Mouse (Mus musculus) granulocyte monocyte progenitor cell, adult 5-6 weeks (primary cell): ENCODE data around the gene Il1rap. TPM values are rescaled to one million over a fixed set of nuclear protein-coding genes. Genes with fewer than 3 reads are reported as not detected.

ENCODE experiments used
- ATAC-seq: replicated peaks from 2 replicates; pipeline ENCODE4 v1.8.0; 2016; ENCODE audit warnings: mild to moderate bottlenecking, moderate TSS enrichment, inconsistent platforms; ENCODE audit not compliant: poor library complexity, severe bottlenecking
- total RNA-seq, 2 experiments: library from RNA; stranded (forward) in 1 of 2; stranded (reverse) in 1 of 2; fragments of 200-712, 200-1000 nt in 1 of 2; fragments of >200 nt in 1 of 2; fragmentation: Nextera tagmentation in 1 of 2; gene quantifications; 2 replicates each; pipeline ENCODE4 v1.2.3; 2014 to 2017

Il1rap gene
- 12.0 and 12.8 TPM in 2 replicates for total RNA-seq (2014; fragmentation: Nextera tagmentation)
- 18.9 and 20.3 TPM in 2 replicates for total RNA-seq (2017)

- peak; percentile 95 for ATAC-seq
Measured at GRCm38 (mm10) chr16:26581048-26581912, at the start of gene Il1rap. Gene Il1rap (plus strand): TSS chr16:26581704.

- ATAC-seq, result no peak
Measured at GRCm38 (mm10) chr16:26532287-26532686, 49.2 kb upstream of the Il1rap start.

DNA sequence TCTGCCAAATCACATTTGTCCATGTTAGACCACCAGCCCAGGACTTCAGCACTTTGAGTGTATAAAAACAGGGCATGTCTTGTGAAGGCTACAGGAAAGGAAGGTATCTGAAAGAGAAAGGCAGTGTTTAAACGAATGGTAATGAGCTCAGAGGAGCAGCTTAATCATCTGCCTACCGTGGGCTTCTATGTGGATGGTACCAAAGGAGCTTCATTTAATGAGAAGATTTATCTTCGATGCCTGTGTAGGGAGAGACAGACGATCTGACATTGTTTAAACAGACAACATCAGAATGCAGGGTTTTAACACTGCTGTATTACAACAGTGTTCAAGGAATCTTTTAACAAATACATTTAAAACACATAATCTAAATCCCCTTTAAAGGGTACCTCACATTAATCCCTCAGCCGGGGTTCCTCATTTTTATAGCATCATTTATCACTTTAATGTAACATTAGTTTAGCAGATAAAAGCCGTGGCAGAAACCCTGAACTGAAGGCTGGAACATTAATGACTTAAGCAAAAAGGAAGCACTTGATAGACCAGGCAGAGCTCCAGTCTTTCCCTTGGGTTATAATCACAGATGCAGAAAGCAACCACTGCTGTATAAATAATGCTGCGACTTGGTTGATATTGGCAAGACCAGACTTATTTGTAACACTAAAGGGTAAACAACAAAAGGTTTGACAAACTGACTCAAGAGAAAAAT, 35.2 kb upstream of the Il1rap start:
- no peak for ATAC-seq

DNA sequence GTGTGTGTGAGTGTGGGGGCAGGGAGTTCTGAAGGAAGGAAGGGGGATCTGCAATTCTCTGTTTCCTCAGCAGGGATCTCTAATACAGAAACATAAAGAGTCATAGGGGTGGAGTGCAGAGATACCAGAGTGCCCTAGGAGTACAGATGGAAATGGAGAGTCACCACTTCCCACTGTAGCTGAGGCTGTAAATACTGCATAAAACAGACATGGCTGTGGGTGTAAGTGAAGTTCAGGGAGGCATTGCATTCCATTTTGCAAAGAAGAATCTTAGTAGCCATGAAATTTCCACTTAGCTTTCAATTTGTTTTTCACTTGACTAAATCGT, 34.7 kb upstream of the Il1rap start:
- no peak for ATAC-seq

DNA sequence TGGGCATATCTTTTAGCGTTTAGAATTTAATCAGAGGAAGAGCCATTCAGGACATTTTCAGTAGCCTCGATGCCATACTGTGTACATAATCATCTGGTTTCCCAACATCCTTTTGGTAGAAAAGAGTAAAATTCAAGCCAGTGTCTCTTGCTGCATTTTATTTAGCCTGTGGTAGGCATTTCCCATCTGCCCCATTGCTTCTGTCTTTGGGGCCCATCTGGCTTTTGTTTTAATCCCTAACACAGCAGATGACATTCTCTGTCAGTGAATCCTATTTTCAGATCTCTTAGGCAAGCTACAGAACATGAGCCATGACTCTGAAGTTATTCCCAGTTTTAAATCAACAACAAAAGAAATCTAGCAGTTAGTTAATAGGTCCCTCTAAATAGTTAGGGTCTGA, 32.3 kb upstream of the Il1rap start:
- ATAC-seq, result no peak

DNA sequence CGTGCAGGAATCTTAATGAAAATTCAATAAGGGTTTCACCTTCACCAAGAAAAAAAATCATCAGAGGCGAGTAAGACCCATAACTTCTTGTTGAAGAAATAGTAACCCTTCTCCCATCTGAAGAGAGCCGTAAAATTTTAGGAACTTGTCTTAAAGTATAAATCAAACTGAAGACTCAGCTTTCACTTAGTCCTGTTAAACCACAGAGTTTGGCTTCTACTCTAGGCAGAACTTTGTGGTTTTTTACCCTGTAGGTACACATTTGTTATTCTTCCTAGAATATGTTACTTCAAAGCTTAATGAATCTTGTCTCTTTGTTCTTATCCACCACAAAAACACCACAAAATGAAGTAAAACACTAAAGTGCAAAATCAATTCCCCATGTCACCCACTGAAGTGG, 29.3 kb upstream of the Il1rap start:
- ATAC-seq, result no peak

GRCm38 (mm10) chr16:26558797-26559196, 22.7 kb upstream of the Il1rap start:
- no peak for ATAC-seq

DNA sequence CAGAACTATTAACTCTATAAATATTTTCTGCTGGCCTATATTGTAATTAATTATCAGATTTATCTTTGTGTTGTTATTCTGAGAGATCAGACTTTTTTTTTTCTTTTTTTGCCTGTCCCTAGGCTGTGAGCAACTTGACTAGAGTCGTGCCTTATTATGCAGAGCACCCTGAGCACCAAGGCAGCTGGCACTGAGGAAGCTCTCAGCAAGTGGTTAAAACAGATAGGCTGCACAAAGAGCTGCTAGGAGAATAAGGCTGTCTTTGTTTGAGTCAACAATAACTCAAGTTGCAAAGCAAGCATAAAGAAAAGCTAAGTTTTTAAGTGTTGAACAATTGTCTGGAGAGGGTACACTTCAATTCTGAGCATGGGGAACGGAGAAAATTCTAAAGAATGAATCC, 19.8 kb upstream of the Il1rap start:
- no peak for ATAC-seq

DNA sequence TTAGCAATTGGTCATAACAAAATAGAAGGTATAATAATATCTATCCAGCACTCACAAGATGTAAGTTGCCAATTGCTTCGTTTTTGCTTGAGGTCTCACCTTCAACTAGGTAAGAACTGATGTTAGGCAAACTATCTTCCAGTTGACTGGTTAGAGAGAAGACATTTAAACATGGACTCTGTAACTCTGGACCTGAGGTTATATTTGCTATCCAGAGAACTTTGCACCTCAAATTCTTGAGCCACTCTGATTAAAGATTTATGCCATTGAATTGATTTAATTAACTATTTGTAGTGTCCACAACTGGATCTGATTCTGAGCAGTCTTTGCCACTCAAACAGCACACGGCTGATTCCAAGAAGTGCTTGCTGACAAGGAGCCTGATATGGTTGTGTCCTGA, 18.7 kb upstream of the Il1rap start:
- ATAC-seq, result no peak

DNA sequence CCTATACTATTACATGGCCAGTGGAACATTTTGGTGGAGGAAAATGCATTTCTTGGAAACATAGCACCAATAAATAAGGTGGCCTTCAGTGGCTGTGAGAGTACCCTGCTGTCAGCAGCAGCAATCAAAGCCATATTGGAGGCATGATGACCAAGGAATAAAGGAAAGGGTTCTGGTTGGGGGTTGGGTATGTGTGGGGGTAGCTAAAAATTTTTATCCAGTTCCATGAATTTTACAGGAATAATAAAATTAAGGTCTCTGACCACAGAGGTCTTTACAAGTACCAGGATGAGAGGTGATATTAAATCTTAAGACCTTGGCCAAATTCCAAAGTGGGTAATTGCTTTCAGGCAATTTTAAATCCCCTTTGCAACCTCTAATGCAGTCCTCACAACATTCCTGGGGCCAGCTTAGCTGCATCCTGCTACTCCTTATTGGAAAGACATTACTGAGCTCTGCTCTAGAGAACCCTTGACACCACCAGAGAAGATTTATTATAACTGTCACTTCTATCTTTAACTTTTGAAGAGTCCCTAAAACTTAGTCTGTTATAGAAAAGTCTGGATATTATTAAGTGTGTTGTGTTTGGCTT, 12.0 kb upstream of the Il1rap start:
- ATAC-seq, result no peak

DNA sequence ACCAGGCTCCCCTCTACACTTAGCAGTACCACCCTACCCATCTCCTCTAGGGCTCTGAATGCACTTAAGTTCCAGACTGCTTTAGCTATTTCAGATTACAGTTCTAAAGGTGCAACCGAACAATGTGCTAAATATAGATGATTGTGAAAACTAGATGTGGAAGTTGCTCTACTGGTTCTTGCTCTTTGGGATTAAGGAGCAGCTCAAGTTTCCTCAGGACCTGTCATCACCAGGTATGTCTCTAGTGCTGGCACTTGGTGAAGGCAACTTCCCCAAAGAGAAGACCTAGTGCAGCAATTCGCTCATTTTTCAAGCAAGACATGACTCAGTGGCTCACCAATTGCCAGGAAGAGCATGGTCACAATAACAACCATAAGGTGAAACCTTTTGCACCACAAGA, 9.7 kb upstream of the Il1rap start:
- ATAC-seq, result no peak

DNA sequence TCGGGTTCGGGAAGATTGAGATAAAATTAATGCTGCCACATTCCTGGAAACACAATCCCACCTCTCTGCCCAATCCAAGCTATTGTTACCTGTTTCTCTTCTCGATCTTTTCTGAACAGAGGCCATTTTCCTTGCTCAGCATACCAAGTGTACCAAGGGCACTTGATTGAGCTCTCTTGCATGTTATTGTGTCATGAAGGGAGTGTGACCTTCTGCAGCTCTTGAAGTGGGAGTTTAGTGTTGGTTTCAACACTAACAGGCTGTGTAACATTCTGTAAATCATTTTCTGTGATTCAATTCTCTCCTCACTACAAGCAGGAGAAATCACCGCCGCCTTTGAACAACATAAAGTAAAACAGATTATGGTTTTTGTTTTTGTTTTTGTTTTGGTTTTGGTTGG, 7.3 kb upstream of the Il1rap start:
- no peak for ATAC-seq

GRCm38 (mm10) chr16:26581913-26582376, 441 bp downstream of the Il1rap start:
- ATAC-seq, result peak; percentile 51

DNA sequence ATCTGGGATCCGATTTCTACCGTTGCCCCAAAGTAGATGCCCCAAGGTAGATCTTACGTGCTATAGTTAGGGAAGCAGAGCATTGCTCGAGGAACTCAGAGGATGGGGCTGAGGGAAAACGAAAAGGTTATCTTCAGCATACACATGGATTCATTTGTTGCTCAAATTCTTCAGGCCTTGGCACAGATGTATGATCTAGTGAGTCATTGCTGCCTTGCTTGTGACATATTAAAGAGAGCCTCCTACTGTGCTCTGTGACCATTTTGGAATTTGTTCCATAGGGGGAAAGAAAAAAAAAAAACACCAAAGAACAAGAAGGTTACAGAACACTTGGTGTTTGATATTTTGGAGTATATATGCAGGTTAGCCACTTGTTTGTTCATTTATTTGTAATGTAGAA, 4.3 kb downstream of the Il1rap start:
- ATAC-seq, result no peak

DNA sequence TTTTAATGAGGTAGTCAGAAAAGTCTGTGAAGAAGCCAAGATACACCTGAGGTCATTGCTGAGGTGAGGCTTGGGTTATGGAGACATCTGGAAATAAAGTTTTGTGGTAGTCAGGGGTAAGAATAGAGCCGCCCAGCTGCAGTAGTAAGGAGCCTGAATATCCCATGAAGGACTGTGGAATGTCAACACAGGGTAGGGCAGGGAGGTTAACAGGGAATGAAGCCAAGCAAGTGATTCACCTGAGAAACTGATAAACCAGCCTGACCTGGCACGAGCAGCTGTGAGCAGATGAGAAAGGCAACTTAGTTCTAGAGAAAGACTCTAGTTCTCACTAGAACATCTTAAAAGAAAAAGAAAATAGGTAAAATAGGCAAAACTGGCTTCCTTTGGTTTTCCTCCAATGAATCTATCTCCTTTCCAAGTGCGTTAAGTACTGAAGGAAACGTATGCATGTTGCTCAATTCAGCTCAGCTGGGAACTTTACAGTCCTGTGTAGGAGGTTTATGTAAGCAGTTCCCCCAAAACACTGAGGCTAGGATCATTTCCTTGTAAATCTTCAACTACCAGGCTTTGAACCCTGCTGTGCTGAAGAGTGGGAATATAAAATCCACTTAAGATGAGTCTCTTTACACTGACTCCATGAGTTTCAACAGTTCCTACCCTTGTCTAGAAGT, 9.5 kb downstream of the Il1rap start:
- ATAC-seq, result no peak

DNA sequence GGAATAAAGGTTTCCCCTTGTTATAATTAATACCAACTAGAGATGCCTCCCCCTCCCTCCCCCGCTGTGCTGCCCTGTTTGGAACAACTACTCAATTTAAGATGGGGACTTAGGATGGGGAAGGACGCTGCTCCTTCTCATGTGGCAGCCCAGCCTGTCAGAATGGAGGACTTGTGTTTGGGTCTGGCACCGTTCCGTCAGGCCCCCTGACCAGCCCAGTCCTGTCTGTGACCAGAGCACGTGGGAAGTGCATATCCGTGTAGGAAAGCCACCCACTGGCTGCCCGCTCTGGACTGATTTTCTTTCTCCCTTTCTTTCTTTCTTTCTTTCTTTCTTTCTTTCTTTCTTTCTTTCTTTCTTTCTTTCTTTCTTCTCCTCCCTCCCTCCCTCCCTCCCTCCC, 14.9 kb downstream of the Il1rap start:
- no peak for ATAC-seq

DNA sequence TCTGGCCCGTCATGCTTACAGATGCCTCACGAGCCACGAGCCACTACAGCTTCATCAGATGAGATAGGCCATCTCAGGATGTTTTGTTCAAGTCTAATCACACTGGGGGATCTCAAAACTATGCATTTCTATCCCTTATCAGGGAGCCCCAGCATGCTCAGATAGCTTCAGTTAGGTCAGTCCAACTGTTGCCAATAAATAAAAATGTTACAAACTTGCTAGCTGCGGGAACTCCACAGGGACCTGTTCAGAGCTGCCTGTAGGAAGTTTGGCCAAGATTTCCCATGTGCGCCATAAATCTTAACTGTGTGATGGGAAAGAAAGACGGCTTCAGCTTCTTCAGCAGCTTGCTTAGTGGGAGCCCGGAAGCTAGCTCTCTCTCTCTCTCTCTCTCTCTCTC, 15.8 kb downstream of the Il1rap start:
- ATAC-seq, result no peak

DNA sequence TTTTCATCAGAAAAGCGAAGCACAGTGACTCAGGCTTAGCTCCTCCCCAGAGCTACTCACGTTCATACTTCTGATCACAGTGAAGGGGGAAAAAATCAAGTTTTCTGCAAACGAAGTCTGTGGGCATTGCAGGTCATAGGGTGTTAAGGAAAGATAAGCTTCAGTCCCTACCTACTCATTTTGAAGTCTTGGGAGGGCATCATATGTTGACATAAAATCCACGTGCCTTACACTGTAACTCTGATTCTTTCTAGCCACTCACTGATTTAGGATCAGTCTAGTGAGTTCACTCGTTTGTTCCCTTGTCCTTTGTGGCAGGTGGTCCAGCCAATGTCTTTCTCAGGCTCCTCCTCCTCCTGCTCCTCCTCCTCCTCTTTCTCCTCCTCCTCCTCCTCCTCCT, 17.1 kb downstream of the Il1rap start:
- ATAC-seq, result no peak

DNA sequence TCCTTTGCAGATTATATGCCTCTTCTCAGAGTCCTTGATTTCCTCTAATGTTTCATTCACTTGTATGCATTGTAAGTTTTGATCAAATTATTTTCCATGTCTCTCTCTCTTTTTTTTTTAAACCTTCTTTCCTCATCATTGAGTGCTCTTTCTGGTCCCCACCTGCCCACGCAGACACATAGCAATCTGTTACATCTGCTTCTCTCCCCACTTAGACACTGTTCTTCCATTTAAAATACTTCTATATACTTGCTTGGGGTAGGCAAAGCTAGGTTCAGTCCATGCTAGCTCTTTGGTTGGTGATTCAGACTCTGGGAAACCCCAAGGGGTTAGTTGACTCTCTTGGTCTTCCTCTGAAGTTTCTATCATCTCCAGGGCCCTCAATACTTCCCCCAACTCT, 20.0 kb downstream of the Il1rap start:
- no peak for ATAC-seq

- no peak for ATAC-seq
Measured at GRCm38 (mm10) chr16:26604621-26605020, 23.1 kb downstream of the Il1rap start.

DNA sequence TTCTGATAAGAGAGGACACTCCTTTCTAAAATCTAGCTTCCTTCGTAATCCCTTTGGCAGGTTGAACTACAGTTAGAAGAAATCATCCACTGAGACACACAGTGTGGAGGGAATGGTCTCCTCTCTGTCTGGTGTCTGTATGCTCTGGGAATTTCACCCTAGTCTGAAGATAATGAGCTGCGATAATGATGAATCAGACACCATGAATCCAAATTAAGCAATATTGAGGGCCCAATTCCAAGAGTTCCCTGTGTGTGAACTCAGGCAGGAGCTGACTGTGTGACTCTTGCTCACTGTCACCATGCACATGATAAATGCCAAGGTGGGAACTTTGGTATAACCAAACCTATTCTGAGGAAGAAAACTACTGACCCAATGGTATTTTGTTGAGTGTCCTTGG, 26.5 kb downstream of the Il1rap start:
- ATAC-seq, result no peak
